Mouse (Mus musculus) liver, embryonic 14.5 days (tissue): ENCODE data around the gene Fam160a2.
"Not testable (repeated sequence)": the region's sequence is repeated elsewhere in the genome, so short reads cannot be mapped to it uniquely, and the experiment has no call there.

Source experiments
- CTCF ChIP-seq: IDR thresholded peaks from 2 replicates; pipeline ENCODE4 v1.5.1; 2016; ENCODE audit warnings: antibody characterized with exemption, low read depth, control low read depth
- EP300 ChIP-seq: IDR thresholded peaks from 2 replicates; pipeline ENCODE4 v1.6.1; 2016; ENCODE audit warnings: antibody characterized with exemption, low read depth

- not testable (repeated sequence) for TF ChIP-seq EP300, CTCF
Observed at GRCm38 (mm10) chr7:105356064-105356463, 43.8 kb downstream of the Fam160a2 start.
